Mouse (Mus musculus) heart, adult 8-10 months (tissue): ENCODE measurements around the gene Etl4. TPM values are rescaled to one million over a fixed set of nuclear protein-coding genes. Genes with fewer than 3 reads are reported as not detected.

Experiments
- DNase-seq: peaks from one replicate; pipeline ENCODE4 v3.0.0; 2022; ENCODE audit warnings: low spot score
- total RNA-seq, 4 experiments: library from RNA; stranded (reverse); gene quantifications; 2 replicates each; pipeline ENCODE4 v1.2.4; 2022

Gene Etl4
- total RNA-seq, 4 experiments from 2014 or later: 35.1 to 36.3 (median 35.2) TPM

- DNase-seq: no peak
Observed at GRCm38 (mm10) chr2:20563036-20563435, 653.5 kb downstream of the Etl4 start.

GRCm38 (mm10) chr2:20568456-20568855, 658.9 kb downstream of the Etl4 start:
- DNase-seq: no peak

GRCm38 (mm10) chr2:20571940-20572339, 662.4 kb downstream of the Etl4 start:
- no peak for DNase-seq

GRCm38 (mm10) chr2:20580331-20580730, 670.8 kb downstream of the Etl4 start:
- no peak for DNase-seq

- no peak for DNase-seq
Observed at GRCm38 (mm10) chr2:20583032-20583431, 673.5 kb downstream of the Etl4 start.

- DNase-seq: no peak
Observed at GRCm38 (mm10) chr2:20583562-20584153, 674.1 kb downstream of the Etl4 start.

- no peak for DNase-seq
Observed at GRCm38 (mm10) chr2:20587913-20588312, 678.3 kb downstream of the Etl4 start.

GRCm38 (mm10) chr2:20588631-20589030, 679.1 kb downstream of the Etl4 start:
- no peak for DNase-seq

- no peak for DNase-seq
Observed at GRCm38 (mm10) chr2:20594129-20594528, 684.5 kb downstream of the Etl4 start.

- DNase-seq: no peak
Observed at GRCm38 (mm10) chr2:20595000-20595399, 685.4 kb downstream of the Etl4 start.

GRCm38 (mm10) chr2:20596558-20596957, 687.0 kb downstream of the Etl4 start:
- no peak for DNase-seq

GRCm38 (mm10) chr2:20597193-20597592, 687.6 kb downstream of the Etl4 start:
- DNase-seq: no peak

- DNase-seq: no peak
Observed at GRCm38 (mm10) chr2:20602656-20603055, 693.1 kb downstream of the Etl4 start.

- DNase-seq: no peak
Observed at GRCm38 (mm10) chr2:20603536-20603935, 694.0 kb downstream of the Etl4 start.

GRCm38 (mm10) chr2:20603991-20604390, 694.4 kb downstream of the Etl4 start:
- DNase-seq: no peak

GRCm38 (mm10) chr2:20609203-20609602, 699.6 kb downstream of the Etl4 start:
- DNase-seq: no peak

GRCm38 (mm10) chr2:20615948-20616347, 706.4 kb downstream of the Etl4 start:
- peak; percentile 22 for DNase-seq

GRCm38 (mm10) chr2:20618396-20618795, 708.8 kb downstream of the Etl4 start:
- no peak for DNase-seq

GRCm38 (mm10) chr2:20619881-20620280, 710.3 kb downstream of the Etl4 start:
- no peak for DNase-seq

- no peak for DNase-seq
Observed at GRCm38 (mm10) chr2:20629156-20629712, 719.7 kb downstream of the Etl4 start.

GRCm38 (mm10) chr2:20638604-20639003, 729.0 kb downstream of the Etl4 start:
- DNase-seq: no peak

- no peak for DNase-seq
Observed at GRCm38 (mm10) chr2:20639721-20640120, 730.1 kb downstream of the Etl4 start.

GRCm38 (mm10) chr2:20642818-20643217, 733.2 kb downstream of the Etl4 start:
- DNase-seq: no peak

GRCm38 (mm10) chr2:20649817-20650216, 740.2 kb downstream of the Etl4 start:
- DNase-seq: no peak
